Mouse (Mus musculus) MEL (cell line): ENCODE data around the gene Exoc3l. TPM values are rescaled to one million over a fixed set of nuclear protein-coding genes. Genes with fewer than 3 reads are reported as not detected.
A peak's percentile ranks its signal among the peaks of the same experiment; 100 is the strongest.

Source experiments
- DNase-seq: peaks from one replicate; pipeline ENCODE4 v3.0.0; 2011; ENCODE audit warnings: low read depth, low spot score
- H3K27ac ChIP-seq: 2 replicates; pipeline ENCODE4 v1.5.1; 2012; ENCODE audit warnings: low read depth, mild to moderate bottlenecking, control low read depth, low read length, moderate library complexity; ENCODE audit not compliant: control insufficient read depth
- H3K27me3 ChIP-seq, 2 experiments: fragments of 150-350 bp in 1 of 2; sonication (generic) in 1 of 2; 2 replicates each; pipeline ENCODE4 v1.6.1; 2012; ENCODE audit warnings: low read length in 2 of 2, mild to moderate bottlenecking in 2 of 2, improper control_type of control experiment in 1 of 2, moderate library complexity in 1 of 2; ENCODE audit not compliant: insufficient read depth in 2 of 2, control insufficient read depth in 1 of 2
- H3K36me3 ChIP-seq, 2 experiments: 2 replicates each; pipeline ENCODE4 v1.6.1; 2012 to 2014; ENCODE audit warnings: low read length in 2 of 2, improper control_type of control experiment in 1 of 2, inconsistent platforms in 1 of 2, mild to moderate bottlenecking in 1 of 2; ENCODE audit not compliant: insufficient read depth in 2 of 2, control insufficient read depth in 1 of 2
- H3K4me1 ChIP-seq, 2 experiments: fragments of 150-350 bp in 1 of 2; sonication (generic) in 1 of 2; 2 replicates each; pipeline ENCODE4 v1.6.1; 2012; ENCODE audit warnings: low read length in 2 of 2, improper control_type of control experiment in 1 of 2, mild to moderate bottlenecking in 1 of 2; ENCODE audit not compliant: insufficient read depth in 2 of 2, control insufficient read depth in 1 of 2
- H3K4me3 ChIP-seq, 2 experiments: fragments of 150-350 bp in 1 of 2; sonication (generic) in 1 of 2; 2 replicates each; pipeline ENCODE4 v1.5.1; 2012; ENCODE audit warnings: low read depth in 2 of 2, low read length in 2 of 2, mild to moderate bottlenecking in 2 of 2, moderate library complexity in 2 of 2, control low read depth in 1 of 2, improper control_type of control experiment in 1 of 2; ENCODE audit not compliant: control insufficient read depth in 1 of 2, insufficient read depth in 1 of 2
- H3K79me2 ChIP-seq: 2 replicates; pipeline ENCODE4 v1.6.1; 2012; ENCODE audit warnings: mild to moderate bottlenecking, low read length, moderate library complexity; ENCODE audit not compliant: control insufficient read depth, poor library complexity, insufficient read depth
- H3K9ac ChIP-seq: 2 replicates; pipeline ENCODE4 v1.6.1; 2012; ENCODE audit warnings: low read depth, mild to moderate bottlenecking, control low read depth, low read length, moderate library complexity; ENCODE audit not compliant: control insufficient read depth, poor library complexity, severe bottlenecking
- H3K9me3 ChIP-seq: fragments of 150-350 bp; sonication (generic); replicated peaks from 2 replicates; pipeline ENCODE4 v1.6.1; 2012; ENCODE audit warnings: mild to moderate bottlenecking, low read length, improper control_type of control experiment, moderate library complexity; ENCODE audit not compliant: insufficient read depth
- BHLHE40 ChIP-seq: IDR thresholded peaks from 2 replicates; pipeline ENCODE4 v1.6.1; 2012; ENCODE audit warnings: low read depth, mild to moderate bottlenecking, inconsistent platforms, low read length, improper control_type of control experiment, borderline replicate concordance
- CHD1 ChIP-seq: IDR thresholded peaks from 2 replicates; pipeline ENCODE4 v1.6.1; 2012; ENCODE audit warnings: low read depth, mild to moderate bottlenecking, inconsistent platforms, low read length, improper control_type of control experiment
- CTCF ChIP-seq, 3 experiments: IDR thresholded peaks in 2 of 3; conservative IDR thresholded peaks in 1 of 3; 2 replicates each; pipeline ENCODE4 v1.5.1; 2011 to 2012; ENCODE audit warnings: low read length in 3 of 3, low read depth in 2 of 3, mild to moderate bottlenecking in 2 of 3, improper control_type of control experiment in 1 of 3, inconsistent platforms in 1 of 3, mixed read lengths in 1 of 3, moderate library complexity in 1 of 3; ENCODE audit not compliant: control insufficient read depth in 1 of 3, insufficient read depth in 1 of 3, poor library complexity in 1 of 3, severe bottlenecking in 1 of 3
- ELF1 ChIP-seq: IDR thresholded peaks from 2 replicates; pipeline ENCODE4 v1.6.1; 2014; ENCODE audit warnings: low read depth, mild to moderate bottlenecking, inconsistent platforms, low read length, improper control_type of control experiment, moderate library complexity
- EP300 ChIP-seq, 2 experiments: IDR thresholded peaks; 2 replicates each; pipeline ENCODE4 v1.6.1; 2011; ENCODE audit warnings: improper control_type of control experiment in 2 of 2, low read length in 2 of 2, low read depth in 1 of 2, mild to moderate bottlenecking in 1 of 2
- ETS1 ChIP-seq: IDR thresholded peaks from 2 replicates; pipeline ENCODE4 v1.6.1; 2012; ENCODE audit warnings: low read depth, mild to moderate bottlenecking, inconsistent platforms, low read length, improper control_type of control experiment, moderate library complexity
- GABPA ChIP-seq: IDR thresholded peaks from 2 replicates; pipeline ENCODE4 v1.6.1; 2012; ENCODE audit warnings: low read depth, mild to moderate bottlenecking, inconsistent platforms, low read length, improper control_type of control experiment, moderate library complexity
- GATA1 ChIP-seq: IDR thresholded peaks from 2 replicates; pipeline ENCODE4 v1.6.1; 2011; ENCODE audit warnings: low read depth, low read length, improper control_type of control experiment
- HCFC1 ChIP-seq: IDR thresholded peaks from 2 replicates; pipeline ENCODE4 v1.6.1; 2012; ENCODE audit warnings: low read depth, mild to moderate bottlenecking, inconsistent platforms, low read length, improper control_type of control experiment, moderate library complexity
- JUND ChIP-seq: IDR thresholded peaks from 2 replicates; pipeline ENCODE4 v1.6.1; 2011; ENCODE audit warnings: low read depth, mild to moderate bottlenecking, improper control_type of control experiment, low read length
- KAT2A ChIP-seq: conservative IDR thresholded peaks from 2 replicates; pipeline ENCODE4 v1.6.1; 2012; ENCODE audit warnings: low read depth, low read length, improper control_type of control experiment, inconsistent platforms
- MAFK ChIP-seq: IDR thresholded peaks from 2 replicates; pipeline ENCODE4 v1.6.1; 2011; ENCODE audit warnings: low read depth, mild to moderate bottlenecking, low read length, improper control_type of control experiment, borderline replicate concordance
- MAX ChIP-seq: IDR thresholded peaks from 2 replicates; pipeline ENCODE4 v1.6.1; 2011; ENCODE audit warnings: low read length, improper control_type of control experiment
- MEF2A ChIP-seq: IDR thresholded peaks from 2 replicates; pipeline ENCODE4 v1.6.1; 2014; ENCODE audit warnings: low read depth, mild to moderate bottlenecking, inconsistent platforms, low read length, improper control_type of control experiment; ENCODE audit not compliant: poor library complexity, insufficient replicate concordance, severe bottlenecking; ENCODE audit errors: extremely low read depth
- MXI1 ChIP-seq: IDR thresholded peaks from 2 replicates; pipeline ENCODE4 v1.6.1; 2011; ENCODE audit warnings: mild to moderate bottlenecking, low read depth, low read length, improper control_type of control experiment
- MYB ChIP-seq: IDR thresholded peaks from 2 replicates; pipeline ENCODE4 v1.6.1; 2011; ENCODE audit warnings: mild to moderate bottlenecking, low read depth, low read length, improper control_type of control experiment
- MYC ChIP-seq: IDR thresholded peaks from 2 replicates; pipeline ENCODE4 v1.6.1; 2011; ENCODE audit warnings: low read depth, mild to moderate bottlenecking, low read length, improper control_type of control experiment, moderate library complexity
- NRF1 ChIP-seq: IDR thresholded peaks from 2 replicates; pipeline ENCODE4 v1.6.1; 2014; ENCODE audit warnings: low read depth, mild to moderate bottlenecking, inconsistent platforms, low read length, improper control_type of control experiment, moderate library complexity; ENCODE audit not compliant: poor library complexity, insufficient read depth, severe bottlenecking
- POLR2A ChIP-seq, 2 experiments: IDR thresholded peaks; 2 replicates each; pipeline ENCODE4 v1.6.1; 2011 to 2012; ENCODE audit warnings: low read length in 2 of 2, mild to moderate bottlenecking in 2 of 2, control low read depth in 1 of 2, improper control_type of control experiment in 1 of 2, low read depth in 1 of 2, moderate library complexity in 1 of 2; ENCODE audit not compliant: control insufficient read depth in 1 of 2, insufficient read depth in 1 of 2, poor library complexity in 1 of 2
- POLR2AphosphoS2 ChIP-seq: IDR thresholded peaks from 2 replicates; pipeline ENCODE4 v1.6.1; 2011; ENCODE audit warnings: low read length, improper control_type of control experiment
- POLR2AphosphoS5 ChIP-seq: IDR thresholded peaks from 2 replicates; pipeline ENCODE4 v1.6.1; 2012; ENCODE audit warnings: low read depth, borderline replicate concordance, mild to moderate bottlenecking, inconsistent platforms, low read length, moderate library complexity, mixed read lengths
- RAD21 ChIP-seq: IDR thresholded peaks from 2 replicates; pipeline ENCODE4 v1.6.1; 2011; ENCODE audit warnings: mild to moderate bottlenecking, low read depth, low read length, improper control_type of control experiment
- RCOR1 ChIP-seq: IDR thresholded peaks from 2 replicates; pipeline ENCODE4 v1.6.1; 2012; ENCODE audit warnings: low read depth, mild to moderate bottlenecking, inconsistent platforms, low read length, improper control_type of control experiment
- SIN3A ChIP-seq: IDR thresholded peaks from 2 replicates; pipeline ENCODE4 v1.6.1; 2012; ENCODE audit warnings: low read length, improper control_type of control experiment, inconsistent platforms
- SMC3 ChIP-seq: IDR thresholded peaks from 2 replicates; pipeline ENCODE4 v1.6.1; 2011; ENCODE audit warnings: low read depth, low read length, improper control_type of control experiment
- TAL1 ChIP-seq: IDR thresholded peaks from 2 replicates; pipeline ENCODE4 v1.6.1; 2012; ENCODE audit warnings: mild to moderate bottlenecking, inconsistent platforms, low read length, moderate library complexity, mixed read lengths
- TBP ChIP-seq: IDR thresholded peaks from 2 replicates; pipeline ENCODE4 v1.8.0; 2011; ENCODE audit warnings: low read depth, low read length, improper control_type of control experiment
- TCF12 ChIP-seq: IDR thresholded peaks from 2 replicates; pipeline ENCODE4 v1.6.1; 2014; ENCODE audit warnings: low read depth, mild to moderate bottlenecking, inconsistent platforms, low read length, improper control_type of control experiment, moderate library complexity
- UBTF ChIP-seq: IDR thresholded peaks from 2 replicates; pipeline ENCODE4 v1.6.1; 2012; ENCODE audit warnings: low read depth, mild to moderate bottlenecking, inconsistent platforms, low read length, improper control_type of control experiment, moderate library complexity, borderline replicate concordance; ENCODE audit not compliant: insufficient read depth
- ZC3H11A ChIP-seq: IDR thresholded peaks from 2 replicates; pipeline ENCODE4 v1.6.1; 2012; ENCODE audit warnings: low read depth, mild to moderate bottlenecking, inconsistent platforms, low read length, improper control_type of control experiment
- ZKSCAN1 ChIP-seq: IDR thresholded peaks from 2 replicates; pipeline ENCODE4 v1.6.1; 2012; ENCODE audit warnings: low read depth, mild to moderate bottlenecking, inconsistent platforms, low read length, improper control_type of control experiment, moderate library complexity
- ZNF384 ChIP-seq: IDR thresholded peaks from 2 replicates; pipeline ENCODE4 v1.6.1; 2012; ENCODE audit warnings: low read depth, mild to moderate bottlenecking, inconsistent platforms, low read length, improper control_type of control experiment
- polyA plus RNA-seq, 2 experiments: library from polyadenylated mRNA; stranded (reverse) in 1 of 2; unstranded in 1 of 2; fragments of >175 nt in 1 of 2; fragments of >200 nt in 1 of 2; gene quantifications; 2 replicates each; pipeline versions ENCODE4 v1.2.1 to v1.2.4; 2012; ENCODE audit warnings: low replicate concordance in 2 of 2, low read depth in 1 of 2; ENCODE audit not compliant: insufficient read length in 2 of 2, insufficient read depth in 1 of 2, missing spikeins in 1 of 2
- total RNA-seq: library from RNA; depleted of rRNA; stranded (reverse); fragments of 300-350 nt; gene quantifications from 2 replicates; pipeline ENCODE4 v1.2.3, GENCODE M21; 2012

The Exoc3l gene
- total and polyA plus RNA-seq, 3 experiments: 0.69 to 2.0 TPM; not detected in 1

GRCm38 (mm10) chr8:105283074-105283473 is 12.8 kb downstream of the Exoc3l start:
- peak; percentile 41 for DNase-seq
- TF ChIP-seq MYC: no peak
- no peak for TF ChIP-seq POLR2AphosphoS2
- peak; percentile 63 for TF ChIP-seq SMC3
- TF ChIP-seq RCOR1: no peak
- TF ChIP-seq ZNF384: no peak
- no peak for TF ChIP-seq GABPA
- TF ChIP-seq MEF2A: no peak
- TF ChIP-seq CTCF (IDR thresholded peaks at IDR 0.05 in 2 of 3, conservative IDR thresholded peaks at IDR 0.05 in 1 of 3; ENCODE audit: control insufficient read depth in 1 of 3, insufficient read depth in 1 of 3, low read depth in 2 of 3, low read length in 3 of 3, poor library complexity in 1 of 3, severe bottlenecking in 1 of 3): peak; percentile 24 to 69 (median 63); a peak in 5 of 6 replicates
- no peak for TF ChIP-seq ELF1
- no peak for TF ChIP-seq EP300 (IDR thresholded peaks at IDR 0.05; ENCODE audit: low read depth in 1 of 2, low read length in 2 of 2)
- TF ChIP-seq ZC3H11A: no peak; the same call in 1 of the 2 replicates
- TF ChIP-seq MYB: no peak
- no peak for TF ChIP-seq ZKSCAN1
- no peak for TF ChIP-seq GATA1
- no peak for TF ChIP-seq MAX
- no peak for TF ChIP-seq JUND
- TF ChIP-seq HCFC1: no peak
- no peak for TF ChIP-seq MXI1
- no peak for TF ChIP-seq CHD1
- TF ChIP-seq SIN3A: no peak
- TF ChIP-seq TBP: no peak
- TF ChIP-seq TAL1: no peak
- peak; percentile 48 for TF ChIP-seq RAD21
- no peak for TF ChIP-seq POLR2A (IDR thresholded peaks at IDR 0.05; ENCODE audit: control insufficient read depth in 1 of 2, insufficient read depth in 1 of 2, low read depth in 1 of 2, low read length in 2 of 2, poor library complexity in 1 of 2)
- H3K4me3 ChIP-seq: no peak overlapping the region
- H3K27me3 ChIP-seq: no peaks in the 10 kb centered on the region
- H3K36me3 ChIP-seq: peaks cover 0 to 26% of the 10 kb centered on the region in 2 experiments; a peak in 2 of 4 replicates
- peaks cover 12 to 40% of the 10 kb centered on the region in 2 experiments for H3K4me1 ChIP-seq
- no peak overlapping the region for H3K9ac ChIP-seq
- H3K27ac ChIP-seq: peak overlapping the region; percentile 68
- H3K79me2 ChIP-seq: peaks cover 3% of the 10 kb centered on the region
- H3K9me3 ChIP-seq: no peaks in the 10 kb centered on the region

- H3K36me3 ChIP-seq: peaks cover 0 to 27% of the 10 kb centered on the region in 2 experiments; a peak in 2 of 4 replicates
- peak; percentile 51 for DNase-seq
- H3K27me3 ChIP-seq: no peaks in the 10 kb centered on the region
- H3K27ac ChIP-seq: peak overlapping the region; percentile 68
- peaks cover 3% of the 10 kb centered on the region for H3K79me2 ChIP-seq
- H3K4me3 ChIP-seq: no peak overlapping the region
- H3K4me1 ChIP-seq: peaks cover 12 to 40% of the 10 kb centered on the region in 2 experiments
- H3K9me3 ChIP-seq: no peaks in the 10 kb centered on the region
- H3K9ac ChIP-seq: no peak overlapping the region
- peak; percentile 78 to 87 for TF ChIP-seq EP300 (IDR thresholded peaks at IDR 0.05; ENCODE audit: low read depth in 1 of 2, low read length in 2 of 2)
- TF ChIP-seq POLR2A (IDR thresholded peaks at IDR 0.05; ENCODE audit: control insufficient read depth in 1 of 2, insufficient read depth in 1 of 2, low read depth in 1 of 2, low read length in 2 of 2, poor library complexity in 1 of 2): no peak
- peak; percentile 75 for TF ChIP-seq TCF12
- no peak for TF ChIP-seq CHD1
- TF ChIP-seq TBP: no peak
- no peak for TF ChIP-seq ELF1
- TF ChIP-seq MAFK: no peak
- TF ChIP-seq BHLHE40: no peak
- TF ChIP-seq ZC3H11A: no peak
- TF ChIP-seq UBTF: no peak
- TF ChIP-seq ETS1: peak; percentile 70
- no peak for TF ChIP-seq POLR2AphosphoS5
- no peak for TF ChIP-seq NRF1
- TF ChIP-seq SMC3: no peak
- no peak for TF ChIP-seq JUND
- no peak for TF ChIP-seq KAT2A
- no peak for TF ChIP-seq POLR2AphosphoS2
- peak; percentile 29; the same call in 1 of the 2 replicates for TF ChIP-seq RCOR1
Measured at GRCm38 (mm10) chr8:105282239-105282638, 13.7 kb downstream of the Exoc3l start.
